Mouse (Mus musculus): ENCODE data around the gene Slc7a5. TPM values are rescaled to one million over a fixed set of nuclear protein-coding genes. Genes with fewer than 3 reads are reported as not detected.
A peak's percentile ranks its signal among the peaks of the same experiment; 100 is the strongest.

Slc7a5 gene
- polyA plus RNA-seq, 1 experiment from 2014 or later: 28.1 TPM

GRCm38 (mm10) chr8:121875045-121875444 is 32.4 kb downstream of the Slc7a5 start:
- Histone ChIP-seq H3K36me3 (ENCODE audit: poor library complexity, severe bottlenecking) (no peaks in the 10 kb centered on the region), H3K4me2 (no peak overlapping the region), H3K9me3 (replicated peaks) (no peaks in the 10 kb centered on the region), H3K9ac (no peak overlapping the region), H3K4me3 (no peak overlapping the region), H3K27me3 (no peaks in the 10 kb centered on the region), H3K4me1 (peaks cover 18% of the 10 kb centered on the region), H3K27ac (no peak overlapping the region)
- no peak for ATAC-seq
- 80% methylated on average over 3 of the region's 3 CpGs for WGBS

- H3K9me3 ChIP-seq (replicated peaks): no peaks in the 10 kb centered on the region
- 68% methylated on average over 9 of the region's 9 CpGs for WGBS
- H3K4me2 ChIP-seq: no peak overlapping the region
- ATAC-seq: no peak
- H3K36me3 ChIP-seq (ENCODE audit: poor library complexity, severe bottlenecking): no peaks in the 10 kb centered on the region
- H3K4me1 ChIP-seq: peaks cover 10% of the 10 kb centered on the region
- H3K9ac ChIP-seq: no peak overlapping the region
- H3K27me3 ChIP-seq: no peaks in the 10 kb centered on the region
- no peak overlapping the region for H3K27ac ChIP-seq
- H3K4me3 ChIP-seq: no peak overlapping the region
Observed at GRCm38 (mm10) chr8:121874031-121874430, 33.5 kb downstream of the Slc7a5 start.

- 13% methylated on average over 10 of the region's 10 CpGs for WGBS
- Histone ChIP-seq H3K9ac (0 out of 2 replicates have a peak overlapping the region, but pooled peaks have one; percentile 6), H3K9me3 (replicated peaks) (no peaks in the 10 kb centered on the region), H3K4me2 (peak overlapping the region; percentile 8; the same call in 1 of the 2 replicates), H3K36me3 (ENCODE audit: poor library complexity, severe bottlenecking) (no peaks in the 10 kb centered on the region), H3K27ac (no peak overlapping the region), H3K4me1 (peaks cover 10% of the 10 kb centered on the region), H3K27me3 (no peaks in the 10 kb centered on the region), H3K4me3 (no peak overlapping the region)
- no peak for ATAC-seq
Observed at GRCm38 (mm10) chr8:121871833-121872440, 35.6 kb downstream of the Slc7a5 start.

- Histone ChIP-seq H3K36me3 (ENCODE audit: poor library complexity, severe bottlenecking) (no peaks in the 10 kb centered on the region), H3K27me3 (no peaks in the 10 kb centered on the region), H3K4me3 (no peak overlapping the region), H3K27ac (no peak overlapping the region), H3K9me3 (replicated peaks) (no peaks in the 10 kb centered on the region), H3K4me2 (no peak overlapping the region), H3K4me1 (peaks cover 10% of the 10 kb centered on the region), H3K9ac (no peak overlapping the region)
- WGBS: 91% methylated on average over 2 of the region's 2 CpGs
- ATAC-seq: no peak
Observed at GRCm38 (mm10) chr8:121870190-121870589, 37.3 kb downstream of the Slc7a5 start.

- no peak overlapping the region for H3K9ac ChIP-seq
- H3K9me3 ChIP-seq (replicated peaks): no peaks in the 10 kb centered on the region
- no peak overlapping the region for H3K4me2 ChIP-seq
- H3K4me3 ChIP-seq: no peak overlapping the region
- WGBS: 80% methylated on average over 7 of the region's 7 CpGs
- ATAC-seq: no peak
- H3K27me3 ChIP-seq: no peaks in the 10 kb centered on the region
- no peaks in the 10 kb centered on the region for H3K36me3 ChIP-seq (ENCODE audit: poor library complexity, severe bottlenecking)
- no peak overlapping the region for H3K27ac ChIP-seq
- peaks cover 10% of the 10 kb centered on the region for H3K4me1 ChIP-seq
Observed at GRCm38 (mm10) chr8:121868896-121869295, 38.6 kb downstream of the Slc7a5 start.

- Histone ChIP-seq H3K9me3 (replicated peaks) (no peaks in the 10 kb centered on the region), H3K4me3 (no peak overlapping the region), H3K36me3 (ENCODE audit: poor library complexity, severe bottlenecking) (no peaks in the 10 kb centered on the region), H3K4me1 (peaks cover 10% of the 10 kb centered on the region), H3K27ac (no peak overlapping the region), H3K27me3 (no peaks in the 10 kb centered on the region), H3K9ac (no peak overlapping the region), H3K4me2 (no peak overlapping the region)
- WGBS: 93% methylated on average over 5 of the region's 5 CpGs
- ATAC-seq: no peak
Observed at GRCm38 (mm10) chr8:121868196-121868595, 39.3 kb downstream of the Slc7a5 start.

GRCm38 (mm10) chr8:121865356-121865755 is 42.1 kb downstream of the Slc7a5 start:
- whole genome bisulfite sequencing: 85% methylated on average over 8 of the region's 8 CpGs
- H3K9me3 ChIP-seq (replicated peaks): no peaks in the 10 kb centered on the region
- H3K4me1 ChIP-seq: no peaks in the 10 kb centered on the region
- no peak for ATAC-seq
- no peak overlapping the region for H3K27ac ChIP-seq
- H3K9ac ChIP-seq: no peak overlapping the region
- no peaks in the 10 kb centered on the region for H3K27me3 ChIP-seq
- no peak overlapping the region for H3K4me3 ChIP-seq
- no peak overlapping the region for H3K4me2 ChIP-seq
- H3K36me3 ChIP-seq (ENCODE audit: poor library complexity, severe bottlenecking): no peaks in the 10 kb centered on the region

GRCm38 (mm10) chr8:121861806-121862548 is 45.5 kb downstream of the Slc7a5 start:
- no peaks in the 10 kb centered on the region for H3K4me1 ChIP-seq
- no peak for ATAC-seq
- H3K9ac ChIP-seq: no peak overlapping the region
- H3K4me3 ChIP-seq: no peak overlapping the region
- H3K27me3 ChIP-seq: no peaks in the 10 kb centered on the region
- 76% methylated on average over 10 of the region's 12 CpGs for WGBS
- H3K27ac ChIP-seq: no peak overlapping the region
- H3K4me2 ChIP-seq: no peak overlapping the region
- H3K9me3 ChIP-seq (replicated peaks): no peaks in the 10 kb centered on the region
- H3K36me3 ChIP-seq (ENCODE audit: poor library complexity, severe bottlenecking): no peaks in the 10 kb centered on the region

- no peaks in the 10 kb centered on the region for H3K4me1 ChIP-seq
- H3K4me2 ChIP-seq: no peak overlapping the region
- H3K9ac ChIP-seq: no peak overlapping the region
- 62% methylated on average over 6 of the region's 6 CpGs for WGBS
- no peaks in the 10 kb centered on the region for H3K27me3 ChIP-seq
- H3K4me3 ChIP-seq: no peak overlapping the region
- H3K9me3 ChIP-seq (replicated peaks): no peaks in the 10 kb centered on the region
- no peaks in the 10 kb centered on the region for H3K36me3 ChIP-seq (ENCODE audit: poor library complexity, severe bottlenecking)
- no peak overlapping the region for H3K27ac ChIP-seq
- no peak for ATAC-seq
Observed at GRCm38 (mm10) chr8:121861276-121861675, 46.2 kb downstream of the Slc7a5 start.

- no peak overlapping the region for H3K4me2 ChIP-seq
- H3K36me3 ChIP-seq (ENCODE audit: poor library complexity, severe bottlenecking): no peaks in the 10 kb centered on the region
- WGBS: 49% methylated on average over 2 of the region's 2 CpGs
- no peaks in the 10 kb centered on the region for H3K9me3 ChIP-seq (replicated peaks)
- no peak for ATAC-seq
- no peaks in the 10 kb centered on the region for H3K4me1 ChIP-seq
- H3K27me3 ChIP-seq: no peaks in the 10 kb centered on the region
- no peak overlapping the region for H3K9ac ChIP-seq
- no peak overlapping the region for H3K27ac ChIP-seq
- H3K4me3 ChIP-seq: no peak overlapping the region
Observed at GRCm38 (mm10) chr8:121857747-121858146, 49.7 kb downstream of the Slc7a5 start.

- no peak for ATAC-seq
- 59% methylated on average over 9 of the region's 9 CpGs for WGBS
Observed at GRCm38 (mm10) chr8:121857331-121857730, 50.2 kb downstream of the Slc7a5 start.

GRCm38 (mm10) chr8:121856071-121856746 is 51.3 kb downstream of the Slc7a5 start:
- H3K9me3 ChIP-seq (replicated peaks): no peaks in the 10 kb centered on the region
- H3K36me3 ChIP-seq (ENCODE audit: poor library complexity, severe bottlenecking): no peaks in the 10 kb centered on the region
- H3K27ac ChIP-seq: no peak overlapping the region
- H3K4me3 ChIP-seq: no peak overlapping the region
- no peaks in the 10 kb centered on the region for H3K27me3 ChIP-seq
- H3K4me1 ChIP-seq: peaks cover 9% of the 10 kb centered on the region
- no peak overlapping the region for H3K4me2 ChIP-seq
- no peak overlapping the region for H3K9ac ChIP-seq
- ATAC-seq: no peak
- WGBS: 88% methylated on average over 14 of the region's 14 CpGs

More at GRCm38 (mm10) chr8:121857331-121857730, 50.2 kb downstream of the Slc7a5 start:
- Histone ChIP-seq H3K4me1 (no peaks in the 10 kb centered on the region), H3K9ac (no peak overlapping the region), H3K4me3 (no peak overlapping the region), H3K4me2 (no peak overlapping the region), H3K9me3 (replicated peaks) (no peaks in the 10 kb centered on the region), H3K27me3 (no peaks in the 10 kb centered on the region), H3K27ac (no peak overlapping the region), H3K36me3 (ENCODE audit: poor library complexity, severe bottlenecking) (no peaks in the 10 kb centered on the region)

Measured in forebrain, embryonic 13.5 days (tissue).